Mouse (Mus musculus): ENCODE data around the gene Alg13. TPM values are rescaled to one million over a fixed set of nuclear protein-coding genes. Genes with fewer than 3 reads are reported as not detected.

The Alg13 gene
- polyA plus RNA-seq, 1 experiment from 2014 or later: 5.5 TPM

DNA sequence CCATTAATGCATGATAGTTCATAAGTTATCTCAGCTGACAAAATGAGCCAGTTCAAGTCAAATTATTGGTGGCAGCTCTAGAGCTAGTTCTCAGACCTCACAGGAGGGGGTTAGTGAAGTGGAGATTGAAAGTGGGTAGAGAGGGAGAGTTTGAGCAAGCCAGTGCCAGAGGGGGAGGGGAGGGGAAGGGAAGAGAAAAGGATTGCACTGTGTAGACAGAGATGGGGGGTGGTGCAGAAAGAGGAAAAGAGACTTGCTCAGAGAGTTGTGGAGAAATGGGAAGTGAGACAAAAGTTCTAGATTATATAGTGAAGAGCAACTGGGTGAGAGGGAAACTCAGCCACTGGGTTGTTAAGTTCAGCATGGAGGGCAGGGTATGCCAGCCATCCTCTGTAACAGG lies 20.8 kb downstream of the Alg13 start:
- no peak for TF ChIP-seq CTCF (IDR thresholded peaks at IDR 0.05; ENCODE audit: low read depth)
- no peak for TF ChIP-seq EP300 (IDR thresholded peaks at IDR 0.05; ENCODE audit: low read depth)
- H3K4me1 ChIP-seq (ENCODE audit: insufficient read depth): no peaks in the 10 kb centered on the region
- no peak overlapping the region for H3K27ac ChIP-seq (ENCODE audit: low read depth)
- H3K4me2 ChIP-seq (ENCODE audit: low read depth, low read length): no peak overlapping the region
- no peak overlapping the region for H3K4me3 ChIP-seq (ENCODE audit: low read depth, low read length)
- ATAC-seq (no peak), DNase-seq (no peak)
- no peaks in the 10 kb centered on the region; the same call in 1 of the 2 replicates for H3K36me3 ChIP-seq (replicated peaks; ENCODE audit: insufficient read depth, low read length)
- H3K9me3 ChIP-seq (ENCODE audit: low read length): no peaks in the 10 kb centered on the region
- no peak overlapping the region for H3K9ac ChIP-seq (replicated peaks)
- H3K27me3 ChIP-seq (ENCODE audit: insufficient read depth, low read length): no peaks in the 10 kb centered on the region

DNA sequence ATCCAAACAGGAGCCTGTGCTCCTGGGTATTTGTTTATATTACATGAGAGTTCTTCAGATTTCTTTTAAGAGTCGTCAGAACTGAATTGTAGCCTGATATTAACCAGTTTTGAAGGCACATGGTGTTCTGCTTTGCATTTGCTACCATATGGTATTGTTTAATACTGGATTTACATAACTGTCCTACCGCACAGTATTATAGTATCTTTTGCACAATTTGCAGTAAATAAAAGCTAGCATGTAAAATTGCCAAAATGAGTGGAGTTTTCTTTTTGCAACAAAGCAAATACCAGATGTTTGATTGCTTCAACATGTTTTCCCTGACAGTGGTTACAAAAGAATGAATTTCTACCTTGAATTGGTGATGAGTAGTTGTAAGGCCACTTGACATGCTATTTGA lies 56.6 kb downstream of the Alg13 start:
- 78% methylated on average over 2 of the region's 2 CpGs for WGBS (ENCODE audit: insufficient replicate concordance)
- no peak overlapping the region for H3K27ac ChIP-seq (ENCODE audit: low read depth)
- no peaks in the 10 kb centered on the region for H3K9me3 ChIP-seq (ENCODE audit: low read length)
- no peaks in the 10 kb centered on the region; the same call in 1 of the 2 replicates for H3K36me3 ChIP-seq (replicated peaks; ENCODE audit: insufficient read depth, low read length)
- no peak overlapping the region for H3K9ac ChIP-seq (replicated peaks)
- DNase-seq (no peak), ATAC-seq (no peak)
- H3K4me1 ChIP-seq (ENCODE audit: insufficient read depth): no peaks in the 10 kb centered on the region
- H3K27me3 ChIP-seq (ENCODE audit: insufficient read depth, low read length): no peaks in the 10 kb centered on the region
- H3K4me2 ChIP-seq (ENCODE audit: low read depth, low read length): no peak overlapping the region
- no peak overlapping the region for H3K4me3 ChIP-seq (ENCODE audit: low read depth, low read length)
- TF ChIP-seq EP300 (IDR thresholded peaks at IDR 0.05; ENCODE audit: low read depth) (no peak), CTCF (IDR thresholded peaks at IDR 0.05; ENCODE audit: low read depth) (no peak)

GRCm38 (mm10) chrX:144403526-144403925 lies 85.9 kb downstream of the Alg13 start:
- TF ChIP-seq CTCF (IDR thresholded peaks at IDR 0.05; ENCODE audit: low read depth): peak; percentile 88
- TF ChIP-seq EP300 (IDR thresholded peaks at IDR 0.05; ENCODE audit: low read depth): no peak
- Histone ChIP-seq H3K27ac (ENCODE audit: low read depth) (no peak overlapping the region), H3K27me3 (ENCODE audit: insufficient read depth, low read length) (no peaks in the 10 kb centered on the region), H3K9ac (replicated peaks) (no peak overlapping the region), H3K9me3 (ENCODE audit: low read length) (no peaks in the 10 kb centered on the region), H3K4me1 (ENCODE audit: insufficient read depth) (no peaks in the 10 kb centered on the region), H3K4me3 (ENCODE audit: low read depth, low read length) (no peak overlapping the region), H3K4me2 (ENCODE audit: low read depth, low read length) (no peak overlapping the region), H3K36me3 (replicated peaks; ENCODE audit: insufficient read depth, low read length) (no peaks in the 10 kb centered on the region)
- ATAC-seq (no peak), DNase-seq (peak; percentile 42)
- 32% methylated on average over 7 of the region's 7 CpGs for WGBS (ENCODE audit: insufficient replicate concordance)

DNA sequence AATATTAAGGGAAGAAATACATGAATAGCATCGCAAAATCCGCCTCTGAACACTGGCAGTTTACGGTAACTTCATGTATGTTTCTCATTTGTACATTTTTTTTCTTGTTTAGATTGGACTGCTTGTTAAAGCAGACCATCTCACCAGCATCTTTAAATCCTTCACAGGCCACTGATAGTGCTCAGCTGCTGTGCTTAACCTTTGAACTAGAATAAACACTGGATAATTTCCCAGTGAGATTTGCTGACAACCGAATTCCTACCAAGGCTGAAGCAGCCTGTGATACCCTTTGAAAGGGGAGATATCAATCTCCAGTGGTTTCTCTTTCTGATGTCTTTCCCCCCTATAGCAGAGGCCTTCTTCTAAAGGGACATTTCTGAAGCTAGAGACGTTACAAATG lies 90.4 kb downstream of the Alg13 start:
- Histone ChIP-seq H3K4me3 (ENCODE audit: low read depth, low read length) (no peak overlapping the region), H3K27me3 (ENCODE audit: insufficient read depth, low read length) (no peaks in the 10 kb centered on the region), H3K9me3 (ENCODE audit: low read length) (no peaks in the 10 kb centered on the region), H3K36me3 (replicated peaks; ENCODE audit: insufficient read depth, low read length) (no peaks in the 10 kb centered on the region), H3K27ac (ENCODE audit: low read depth) (no peak overlapping the region), H3K9ac (replicated peaks) (no peak overlapping the region), H3K4me2 (ENCODE audit: low read depth, low read length) (no peak overlapping the region), H3K4me1 (ENCODE audit: insufficient read depth) (no peaks in the 10 kb centered on the region)
- WGBS (ENCODE audit: insufficient replicate concordance): 63% methylated on average over 5 of the region's 5 CpGs
- ATAC-seq (no peak), DNase-seq (no peak)
- TF ChIP-seq CTCF (IDR thresholded peaks at IDR 0.05; ENCODE audit: low read depth) (no peak), EP300 (IDR thresholded peaks at IDR 0.05; ENCODE audit: low read depth) (no peak)

DNA sequence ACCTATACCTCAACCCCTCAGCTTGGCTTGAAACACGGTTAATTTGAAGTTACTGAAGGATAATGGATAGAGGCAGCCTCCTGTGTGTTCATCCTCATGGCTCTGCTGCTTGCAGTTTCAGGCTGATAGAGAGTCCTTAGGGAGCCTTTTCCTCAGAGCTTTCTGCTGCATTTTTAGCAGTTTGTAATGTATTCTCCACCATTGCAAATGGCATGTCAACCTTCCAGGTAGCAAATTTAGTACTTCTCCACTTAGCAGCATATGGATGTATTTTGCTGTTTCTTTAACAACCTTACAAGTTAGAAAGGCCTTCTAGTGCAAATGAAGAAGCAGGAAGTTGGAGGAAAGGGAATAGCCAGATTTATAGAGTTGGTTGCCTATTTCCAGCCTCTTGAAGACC lies 102.7 kb downstream of the Alg13 start:
- DNase-seq (no peak), ATAC-seq (no peak)
- Histone ChIP-seq H3K27me3 (ENCODE audit: insufficient read depth, low read length) (no peaks in the 10 kb centered on the region), H3K9me3 (ENCODE audit: low read length) (no peaks in the 10 kb centered on the region), H3K9ac (replicated peaks) (no peak overlapping the region), H3K36me3 (replicated peaks; ENCODE audit: insufficient read depth, low read length) (no peaks in the 10 kb centered on the region), H3K27ac (ENCODE audit: low read depth) (no peak overlapping the region), H3K4me3 (ENCODE audit: low read depth, low read length) (no peak overlapping the region), H3K4me2 (ENCODE audit: low read depth, low read length) (no peak overlapping the region), H3K4me1 (ENCODE audit: insufficient read depth) (no peaks in the 10 kb centered on the region)
- TF ChIP-seq EP300 (IDR thresholded peaks at IDR 0.05; ENCODE audit: low read depth) (no peak), CTCF (IDR thresholded peaks at IDR 0.05; ENCODE audit: low read depth) (no peak)
- WGBS (ENCODE audit: insufficient replicate concordance): 68% methylated on average over 1 of the region's 1 CpGs

- ATAC-seq (no peak), DNase-seq (no peak)
Observed at GRCm38 (mm10) chrX:144421091-144421490, 103.5 kb downstream of the Alg13 start.

DNA sequence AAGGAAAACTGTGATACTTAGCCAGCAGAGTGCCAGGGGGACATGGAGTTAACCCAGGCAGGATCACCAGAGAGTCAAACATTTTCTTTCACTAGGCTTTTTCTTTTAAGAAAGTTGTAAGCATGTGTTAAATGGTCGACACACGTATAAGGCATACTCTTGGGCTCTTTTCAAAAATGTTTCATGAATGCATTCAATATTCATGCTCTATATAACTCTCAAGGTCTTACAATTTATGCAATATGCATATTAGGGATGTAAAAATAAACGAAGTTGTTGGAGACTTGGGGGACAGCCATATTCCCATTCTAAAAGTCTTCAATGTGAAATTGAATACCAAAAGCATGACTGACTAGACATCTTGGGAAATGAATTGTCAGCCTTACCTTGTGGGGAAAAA lies 106.2 kb downstream of the Alg13 start:
- no peak for ATAC-seq
- WGBS (ENCODE audit: insufficient replicate concordance): 75% methylated on average over 3 of the region's 3 CpGs
- no peak for TF ChIP-seq CTCF (IDR thresholded peaks at IDR 0.05; ENCODE audit: low read depth)
- TF ChIP-seq EP300 (IDR thresholded peaks at IDR 0.05; ENCODE audit: low read depth): no peak
- Histone ChIP-seq H3K36me3 (replicated peaks; ENCODE audit: insufficient read depth, low read length) (no peaks in the 10 kb centered on the region), H3K9ac (replicated peaks) (no peak overlapping the region), H3K9me3 (ENCODE audit: low read length) (no peaks in the 10 kb centered on the region), H3K4me1 (ENCODE audit: insufficient read depth) (no peaks in the 10 kb centered on the region), H3K27me3 (ENCODE audit: insufficient read depth, low read length) (no peaks in the 10 kb centered on the region), H3K4me3 (ENCODE audit: low read depth, low read length) (no peak overlapping the region), H3K4me2 (ENCODE audit: low read depth, low read length) (no peak overlapping the region), H3K27ac (ENCODE audit: low read depth) (no peak overlapping the region)
- no peak for DNase-seq

More at GRCm38 (mm10) chrX:144421091-144421490, 103.5 kb downstream of the Alg13 start:
- no peaks in the 10 kb centered on the region for H3K4me1 ChIP-seq (ENCODE audit: insufficient read depth)
- no peaks in the 10 kb centered on the region for H3K36me3 ChIP-seq (replicated peaks; ENCODE audit: insufficient read depth, low read length)
- 71% methylated on average over 1 of the region's 1 CpGs for WGBS (ENCODE audit: insufficient replicate concordance)
- H3K9me3 ChIP-seq (ENCODE audit: low read length): no peaks in the 10 kb centered on the region
- H3K27ac ChIP-seq (ENCODE audit: low read depth): no peak overlapping the region
- H3K27me3 ChIP-seq (ENCODE audit: insufficient read depth, low read length): no peaks in the 10 kb centered on the region
- H3K9ac ChIP-seq (replicated peaks): no peak overlapping the region
- TF ChIP-seq CTCF (IDR thresholded peaks at IDR 0.05; ENCODE audit: low read depth) (no peak), EP300 (IDR thresholded peaks at IDR 0.05; ENCODE audit: low read depth) (no peak)
- H3K4me2 ChIP-seq (ENCODE audit: low read depth, low read length): no peak overlapping the region
- H3K4me3 ChIP-seq (ENCODE audit: low read depth, low read length): no peak overlapping the region

Small RNA genes lying within 50 kb of the gene (microRNA-seq; reads per million reads assigned to microRNA genes)
- gene Mir680-2: not detected

Other genes starting within 250 kb of the Alg13 start
- gene A730046J19Rik, start 164.1 kb upstream of the Alg13 start, polyA plus RNA-seq (2015; fragmentation: Nextera tagmentation; extraction: Ambion mirVana): 0.06 and 0.14 TPM in 2 replicates
- not detected in 2 replicates for gene Trpc5os, start 138.8 kb downstream of the Alg13 start, polyA plus RNA-seq (2015; fragmentation: Nextera tagmentation; extraction: Ambion mirVana)